12 mouse cellular contexts compared by ENCODE assay signal in the genomic region with DNA sequence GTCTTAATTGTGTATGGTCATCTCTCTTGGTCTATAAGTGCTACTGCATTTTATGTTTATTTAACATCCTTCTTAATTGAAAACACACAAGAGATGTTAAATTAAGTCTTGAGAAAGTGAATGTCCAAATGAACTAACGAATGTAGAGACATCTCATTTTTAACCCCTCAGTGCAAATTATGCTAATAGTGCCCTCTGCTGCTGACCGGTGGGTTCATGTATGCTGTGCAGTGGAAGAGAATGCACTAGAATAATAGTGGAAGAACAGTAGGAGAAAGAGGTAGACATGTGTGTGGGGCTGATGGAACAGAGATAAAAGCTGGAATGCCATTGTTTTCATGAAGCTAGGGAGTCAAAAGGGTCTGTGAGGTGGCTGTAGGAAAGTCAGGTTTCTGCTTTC.
DNase-seq lines count a peak whose midpoint lies in the region; ATAC-seq and TF ChIP-seq lines count a peak whose summit lies in the region.
"Had no signal": no experiment of that assay in that cellular context is flagged by ENCODE, and none has a peak within 500 bp of the region (broad histone marks: within the 10 kb centered on the region; RNA-seq: fewer than 3 reads in every experiment).

No protein-coding gene starts in this region.

- TF ChIP-seq EP300 in lung, postnatal 0 days (IDR thresholded peaks at IDR 0.05), result no peak

- no peaks in the 10 kb centered on the region for H3K9me3 ChIP-seq in heart, embryonic 10.5 days
- no peaks in the 10 kb centered on the region for H3K9me3 ChIP-seq in lung, postnatal 0 days (ENCODE audit: low read length)
- no peaks in the 10 kb centered on the region for H3K9me3 ChIP-seq in limb, embryonic 10.5 days (replicated peaks)
- H3K9me3 ChIP-seq: forebrain, embryonic 13.5 days; hindbrain, embryonic 10.5 days; liver, embryonic 15.5 days had no signal

- peak; percentile 65 to 71 for DNase-seq in cerebellum, postnatal 10 days
- no peak for DNase-seq in cerebellum, adult 9-10 months
- DNase-seq in heart, postnatal 36 days, result peak; percentile 24 to 25
- DNase-seq in heart, embryonic 10.5 days (ENCODE audit: low spot score), result no peak
- DNase-seq in lung, postnatal 0 days (ENCODE audit: low spot score), result no peak
- DNase-seq in lung, adult 2 months, result no peak
- DNase-seq in lung, postnatal 25 days (ENCODE audit: low spot score), result peak; percentile 19
- no peak for DNase-seq in limb, embryonic 10.5 days (ENCODE audit: low spot score)
- DNase-seq: layer of hippocampus, postnatal 36 days had no signal

- no peak overlapping the region for H3K9ac ChIP-seq in lung, postnatal 0 days (replicated peaks; ENCODE audit: low read depth)
- H3K9ac ChIP-seq: forebrain, embryonic 13.5 days; liver, embryonic 15.5 days had no signal

- H3K27ac ChIP-seq in heart, embryonic 10.5 days, result no peak overlapping the region
- no peak overlapping the region for H3K27ac ChIP-seq in lung, postnatal 0 days (ENCODE audit: low read length)
- no peak overlapping the region for H3K27ac ChIP-seq in limb, embryonic 10.5 days
- H3K27ac ChIP-seq: forebrain, embryonic 13.5 days; hindbrain, embryonic 10.5 days; liver, embryonic 15.5 days had no signal

- H3K36me3 ChIP-seq in heart, embryonic 10.5 days, result no peaks in the 10 kb centered on the region
- H3K36me3 ChIP-seq in lung, postnatal 0 days (ENCODE audit: insufficient read depth, low read length), result no peaks in the 10 kb centered on the region
- no peaks in the 10 kb centered on the region for H3K36me3 ChIP-seq in limb, embryonic 10.5 days
- H3K36me3 ChIP-seq: hindbrain, embryonic 10.5 days; liver, embryonic 15.5 days had no signal

- no peak overlapping the region for H3K4me3 ChIP-seq in heart, embryonic 10.5 days
- no peak overlapping the region for H3K4me3 ChIP-seq in lung, postnatal 0 days (ENCODE audit: low read depth, low read length)
- no peak overlapping the region for H3K4me3 ChIP-seq in lung, adult 2 months (replicated peaks; ENCODE audit: extremely low read depth, low read depth, low read length)
- no peak overlapping the region for H3K4me3 ChIP-seq in limb, embryonic 10.5 days
- H3K4me3 ChIP-seq: forebrain, embryonic 13.5 days; hindbrain, embryonic 10.5 days; liver, embryonic 15.5 days had no signal

- TF ChIP-seq POLR2A in lung, adult 2 months (IDR thresholded peaks at IDR 0.05; ENCODE audit: borderline replicate concordance, extremely low read depth, low read depth, low read length), result no peak

- no peak overlapping the region for H3K4me2 ChIP-seq in lung, postnatal 0 days (replicated peaks; ENCODE audit: low read depth, low read length)
- H3K4me2 ChIP-seq: forebrain, embryonic 13.5 days; liver, embryonic 15.5 days had no signal

- no peaks in the 10 kb centered on the region; the same call in 1 of the 2 replicates for H3K4me1 ChIP-seq in heart, embryonic 10.5 days
- H3K4me1 ChIP-seq in lung, postnatal 0 days (ENCODE audit: insufficient read depth, low read depth, low read length), result no peaks in the 10 kb centered on the region
- no peaks in the 10 kb centered on the region for H3K4me1 ChIP-seq in lung, adult 2 months (ENCODE audit: control insufficient read depth, insufficient read depth, low read length)
- H3K4me1 ChIP-seq in limb, embryonic 10.5 days, result peaks cover 11% of the 10 kb centered on the region
- H3K4me1 ChIP-seq: forebrain, embryonic 13.5 days; hindbrain, embryonic 10.5 days; liver, embryonic 15.5 days had no signal

- intact Hi-C loops in heart, postnatal 36 days (cut with DNase I), result loop anchor here (1.0 kb wide), 1 partner anchor 576 kb away; no protein-coding TSS in a partner anchor

- ATAC-seq in lung, postnatal 0 days, result no peak
- ATAC-seq: forebrain, embryonic 13.5 days had no signal

- TF ChIP-seq CTCF in lung, postnatal 0 days (IDR thresholded peaks at IDR 0.05), result peak; percentile 69
- TF ChIP-seq CTCF in lung, adult 2 months (IDR thresholded peaks at IDR 0.05; ENCODE audit: insufficient read depth, low read length), result no peak

- H3K27me3 ChIP-seq in heart, embryonic 10.5 days (ENCODE audit: insufficient read depth, poor library complexity, severe bottlenecking), result no peaks in the 10 kb centered on the region
- H3K27me3 ChIP-seq in lung, postnatal 0 days (replicated peaks; ENCODE audit: insufficient read depth, low read length), result no peaks in the 10 kb centered on the region
- H3K27me3 ChIP-seq in limb, embryonic 10.5 days (ENCODE audit: low read depth, poor library complexity, severe bottlenecking), result no peaks in the 10 kb centered on the region
- H3K27me3 ChIP-seq: forebrain, embryonic 13.5 days; liver, embryonic 15.5 days had no signal

- WGBS in heart, embryonic 10.5 days, result 65% methylated on average over 2 of the region's 2 CpGs
- WGBS in lung, postnatal 0 days, result 55% methylated on average over 2 of the region's 2 CpGs
- 55% methylated on average over 2 of the region's 2 CpGs for WGBS in lung, adult 2 months
- 74% methylated on average over 2 of the region's 2 CpGs for WGBS in limb, embryonic 10.5 days

Comparison
In these comparisons a context has a peak if more than half of its experiments do, and no peak if none do; other contexts are left out.
1. DNase-seq: peak in cerebellum, postnatal 10 days (2 of 2), heart, postnatal 36 days (2 of 2) and lung, postnatal 25 days (single experiment); none in cerebellum, adult 9-10 months (single experiment), heart, embryonic 10.5 days (single experiment), lung, postnatal 0 days (single experiment), lung, adult 2 months (single experiment) and limb, embryonic 10.5 days (single experiment).